Mouse (Mus musculus): ENCODE measurements around the gene Sdc1.

Gene Sdc1

GRCm38 (mm10) chr12:8827014-8827715 is 56.0 kb downstream of the Sdc1 start:
- DNase-seq (ENCODE audit: low spot score): no peak

- DNase-seq (ENCODE audit: low spot score): no peak
Observed at GRCm38 (mm10) chr12:8829032-8829660, 58.0 kb downstream of the Sdc1 start.

GRCm38 (mm10) chr12:8829661-8830040 is 58.5 kb downstream of the Sdc1 start:
- DNase-seq (ENCODE audit: low spot score): no peak

GRCm38 (mm10) chr12:8830967-8831635 is 60.0 kb downstream of the Sdc1 start:
- DNase-seq (ENCODE audit: low spot score): no peak

GRCm38 (mm10) chr12:8831710-8832109 is 60.6 kb downstream of the Sdc1 start:
- no peak for DNase-seq (ENCODE audit: low spot score)

GRCm38 (mm10) chr12:8840782-8841325 is 69.7 kb downstream of the Sdc1 start:
- no peak for DNase-seq (ENCODE audit: low spot score)

GRCm38 (mm10) chr12:8842725-8843124 is 71.6 kb downstream of the Sdc1 start:
- DNase-seq (ENCODE audit: low spot score): no peak
